Mouse (Mus musculus) bone marrow, adult 2 months (tissue): ENCODE data around the gene Pcmt1.
"Not testable (repeated sequence)": the region's sequence is repeated elsewhere in the genome, so short reads cannot be mapped to it uniquely, and the experiment has no call there.

Source experiments
- CTCF ChIP-seq: fragments of 200-500 bp; IDR thresholded peaks from 2 replicates; pipeline ENCODE4 v1.5.1; 2011; ENCODE audit warnings: low read length, control low read depth; ENCODE audit not compliant: control insufficient read depth, insufficient read depth
- POLR2A ChIP-seq: fragments of 200-500 bp; IDR thresholded peaks from 2 replicates; pipeline ENCODE4 v1.6.1; 2011; ENCODE audit warnings: low read depth, mild to moderate bottlenecking, control low read depth, low read length, borderline replicate concordance; ENCODE audit not compliant: control insufficient read depth

GRCm38 (mm10) chr10:7612210-7612609 is 68.7 kb downstream of the Pcmt1 start:
- TF ChIP-seq POLR2A, CTCF: not testable (repeated sequence)
